Mouse (Mus musculus): Measurements from ENCODE around the gene Cipc. TPM values are rescaled to one million over a fixed set of nuclear protein-coding genes. Genes with fewer than 3 reads are reported as not detected.

The Cipc gene
- polyA plus RNA-seq, 1 experiment from 2014 or later, result 45.4 TPM

GRCm38 (mm10) chr12:87002209-87002608, 55.4 kb downstream of the Cipc start:
- Histone ChIP-seq H3K4me1 (replicated peaks) (peaks cover 22% of the 10 kb centered on the region), H3K27ac (no peak overlapping the region), H3K9me3 (no peaks in the 10 kb centered on the region), H3K4me2 (no peak overlapping the region), H3K9ac (no peak overlapping the region), H3K4me3 (no peak overlapping the region), H3K36me3 (no peaks in the 10 kb centered on the region), H3K27me3 (no peaks in the 10 kb centered on the region)
- no peak for ATAC-seq (ENCODE audit: low FRiP score)
- 63% methylated on average over 7 of the region's 7 CpGs for WGBS

- Histone ChIP-seq H3K36me3 (no peaks in the 10 kb centered on the region), H3K27me3 (no peaks in the 10 kb centered on the region), H3K4me3 (no peak overlapping the region), H3K9ac (no peak overlapping the region), H3K4me2 (no peak overlapping the region), H3K4me1 (replicated peaks) (peaks cover 22% of the 10 kb centered on the region), H3K27ac (no peak overlapping the region), H3K9me3 (no peaks in the 10 kb centered on the region)
- ATAC-seq (ENCODE audit: low FRiP score), result no peak
- WGBS, result 78% methylated on average over 7 of the region's 7 CpGs
Observed at GRCm38 (mm10) chr12:87002815-87003214, 56.0 kb downstream of the Cipc start.

GRCm38 (mm10) chr12:87003606-87004005, 56.8 kb downstream of the Cipc start:
- Histone ChIP-seq H3K27me3 (no peaks in the 10 kb centered on the region), H3K36me3 (no peaks in the 10 kb centered on the region), H3K9me3 (no peaks in the 10 kb centered on the region), H3K27ac (no peak overlapping the region), H3K9ac (no peak overlapping the region), H3K4me2 (no peak overlapping the region), H3K4me1 (replicated peaks) (peaks cover 22% of the 10 kb centered on the region), H3K4me3 (no peak overlapping the region)
- ATAC-seq (ENCODE audit: low FRiP score), result no peak
- whole genome bisulfite sequencing, result 49% methylated on average over 3 of the region's 3 CpGs

GRCm38 (mm10) chr12:87004596-87004995, 57.8 kb downstream of the Cipc start:
- ATAC-seq (ENCODE audit: low FRiP score), result no peak
- Histone ChIP-seq H3K4me3 (no peak overlapping the region), H3K4me2 (no peak overlapping the region), H3K9me3 (no peaks in the 10 kb centered on the region), H3K9ac (no peak overlapping the region), H3K36me3 (no peaks in the 10 kb centered on the region), H3K27ac (no peak overlapping the region), H3K4me1 (replicated peaks) (peaks cover 21% of the 10 kb centered on the region), H3K27me3 (no peaks in the 10 kb centered on the region)
- WGBS, result 75% methylated on average over 4 of the region's 4 CpGs

Other genes starting within 250 kb of the Cipc start
- gene Angel1, start 220.6 kb upstream of the Cipc start, polyA plus RNA-seq (2015; fragmentation: Nextera tagmentation; extraction: Ambion mirVana), result 12.6 TPM in 2 replicates
- gene Lrrc74a, start 212.7 kb upstream of the Cipc start, polyA plus RNA-seq (2015; fragmentation: Nextera tagmentation; extraction: Ambion mirVana), result not detected in 2 replicates
- 66.4 and 70.0 TPM in 2 replicates for gene Irf2bpl, start 62.2 kb upstream of the Cipc start, polyA plus RNA-seq (2015; fragmentation: Nextera tagmentation; extraction: Ambion mirVana)
- gene Zdhhc22, start 43.4 kb downstream of the Cipc start, polyA plus RNA-seq (2015; fragmentation: Nextera tagmentation; extraction: Ambion mirVana), result 12.1 and 13.4 TPM in 2 replicates
- 6.8 and 7.3 TPM in 2 replicates for gene Tmem63c, start 74.3 kb downstream of the Cipc start, polyA plus RNA-seq (2015; fragmentation: Nextera tagmentation; extraction: Ambion mirVana)
- 0.94 and 1.2 TPM in 2 replicates for gene Ngb, start 155.5 kb downstream of the Cipc start, polyA plus RNA-seq (2015; fragmentation: Nextera tagmentation; extraction: Ambion mirVana)
- gene Gstz1, start 200.1 kb downstream of the Cipc start, polyA plus RNA-seq (2015; fragmentation: Nextera tagmentation; extraction: Ambion mirVana), result 29.6 and 32.6 TPM in 2 replicates
- 11.5 and 12.9 TPM in 2 replicates for gene Pomt2, start 200.9 kb downstream of the Cipc start, polyA plus RNA-seq (2015; fragmentation: Nextera tagmentation; extraction: Ambion mirVana)